Comparison of ENCODE assay signal across 19 mouse cellular contexts in the genomic region with DNA sequence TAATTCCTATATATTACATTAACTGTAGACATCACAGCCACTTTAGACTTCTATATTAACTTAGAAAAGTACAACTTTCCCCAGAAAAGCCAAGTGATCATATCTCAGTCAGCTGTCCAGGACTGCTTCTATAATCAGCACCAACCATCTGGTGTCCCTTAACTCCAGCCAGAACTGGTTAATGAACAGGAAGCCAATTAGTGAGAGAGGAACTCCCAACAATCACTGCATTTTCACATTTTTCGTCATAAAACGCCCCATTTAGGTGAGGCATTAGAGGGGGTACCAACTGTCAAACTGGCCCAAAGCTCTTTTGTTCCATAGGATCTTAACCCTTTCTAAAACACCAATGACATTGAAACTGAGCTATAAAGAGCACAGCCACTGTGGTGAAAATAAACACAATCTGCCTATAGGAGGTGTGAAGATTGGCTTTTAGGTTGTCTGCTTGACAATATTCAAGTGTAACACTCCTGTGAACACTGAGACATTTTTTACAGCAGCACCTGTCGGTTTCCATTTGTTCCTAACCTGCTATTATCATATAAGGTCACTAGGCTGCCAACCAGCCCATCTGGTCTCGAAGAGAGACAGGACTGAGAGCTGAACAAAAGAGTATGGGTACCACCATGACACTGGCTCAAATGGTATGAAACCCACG.
DNase-seq lines count a peak whose midpoint lies in the region; ATAC-seq lines count a peak whose summit lies in the region.
"Had no signal": no experiment of that assay in that cellular context is flagged by ENCODE, and none has a peak within 500 bp of the region (broad histone marks: within the 10 kb centered on the region; RNA-seq: fewer than 3 reads in every experiment).

No protein-coding gene starts in this region.

- no peak overlapping the region for H3K4me2 ChIP-seq in forebrain, embryonic 14.5 days (ENCODE audit: low read length)
- H3K4me2 ChIP-seq in midbrain, embryonic 13.5 days (replicated peaks): no peak overlapping the region
- H3K4me2 ChIP-seq: heart, embryonic 12.5 days; limb, embryonic 13.5 days; liver, embryonic 15.5 days had no signal

- H3K9ac ChIP-seq in forebrain, embryonic 14.5 days (ENCODE audit: low read length): no peak overlapping the region
- no peak overlapping the region for H3K9ac ChIP-seq in midbrain, embryonic 13.5 days (replicated peaks)
- H3K9ac ChIP-seq: heart, embryonic 12.5 days; limb, embryonic 13.5 days; liver, embryonic 15.5 days had no signal

- 0 out of 2 replicates have a peak, but pooled peaks cover 14% of the 10 kb centered on the region for H3K36me3 ChIP-seq in forebrain, embryonic 14.5 days (ENCODE audit: control insufficient read depth, insufficient read depth, low read length)
- peaks cover 23% of the 10 kb centered on the region for H3K36me3 ChIP-seq in midbrain, embryonic 13.5 days

- WGBS in forebrain, embryonic 14.5 days: 53% methylated on average over 5 of the region's 5 CpGs
- WGBS in midbrain, embryonic 13.5 days: 90% methylated on average over 5 of the region's 5 CpGs

- DNase-seq in layer of hippocampus, adult 8-10 months (ENCODE audit: low spot score in 2 of 2): peak; percentile 24 to 32
- no peak for DNase-seq in layer of hippocampus, adult 11-12 months (ENCODE audit: low spot score)
- DNase-seq in cerebellum, adult 11 months: peak; percentile 22
- peak; percentile 76 for DNase-seq in cerebellum, adult 9-10 months
- peak; percentile 77 for DNase-seq in forebrain, embryonic 14.5 days (ENCODE audit: low spot score)
- no peak for DNase-seq in testis, postnatal 10 days (ENCODE audit: low spot score)
- DNase-seq in gastrocnemius, postnatal 4 days (ENCODE audit: low spot score in 2 of 2): no peak
- DNase-seq: adrenal gland, postnatal 25 days; heart, postnatal 4 days; thymus, postnatal 36 days had no signal

- peak; percentile 91 for ATAC-seq in forebrain, embryonic 14.5 days
- no peak for ATAC-seq in midbrain, embryonic 13.5 days
- ATAC-seq: activated CD4-positive, CD25-positive, alpha-beta regulatory T cell, adult 4 months; intestine, embryonic 16.5 days; lung, postnatal 0 days; Patski had no signal

- H3K4me3 ChIP-seq in forebrain, embryonic 14.5 days (ENCODE audit: low read depth, low read length): no peak overlapping the region
- H3K4me3 ChIP-seq in midbrain, embryonic 13.5 days (replicated peaks): no peak overlapping the region
- H3K4me3 ChIP-seq: embryonic facial prominence, embryonic 10.5 days; heart, embryonic 12.5 days; limb, embryonic 13.5 days; liver, embryonic 15.5 days had no signal

- no peaks in the 10 kb centered on the region for H3K27me3 ChIP-seq in forebrain, embryonic 14.5 days (replicated peaks; ENCODE audit: control insufficient read depth, insufficient read depth, low read length)
- H3K27me3 ChIP-seq in midbrain, embryonic 13.5 days: no peaks in the 10 kb centered on the region
- H3K27me3 ChIP-seq: heart, embryonic 12.5 days; limb, embryonic 13.5 days; liver, embryonic 15.5 days; Patski had no signal

- peak overlapping the region; percentile 27; the same call in 1 of the 2 replicates for H3K27ac ChIP-seq in forebrain, embryonic 14.5 days (ENCODE audit: low read depth, low read length)
- no peak overlapping the region for H3K27ac ChIP-seq in midbrain, embryonic 13.5 days
- H3K27ac ChIP-seq: embryonic facial prominence, embryonic 10.5 days; limb, embryonic 13.5 days; liver, embryonic 15.5 days had no signal

- no peaks in the 10 kb centered on the region for H3K9me3 ChIP-seq in forebrain, embryonic 14.5 days (replicated peaks; ENCODE audit: control insufficient read depth, low read length)
- H3K9me3 ChIP-seq in midbrain, embryonic 13.5 days: no peaks in the 10 kb centered on the region
- H3K9me3 ChIP-seq: embryonic facial prominence, embryonic 10.5 days; heart, embryonic 12.5 days; limb, embryonic 13.5 days; liver, embryonic 15.5 days had no signal

- no peaks in the 10 kb centered on the region for H3K4me1 ChIP-seq in forebrain, embryonic 14.5 days (ENCODE audit: control insufficient read depth, insufficient read depth, low read length)
- H3K4me1 ChIP-seq in midbrain, embryonic 13.5 days (replicated peaks): no peaks in the 10 kb centered on the region
- H3K4me1 ChIP-seq: embryonic facial prominence, embryonic 10.5 days; heart, embryonic 12.5 days; limb, embryonic 13.5 days; liver, embryonic 15.5 days had no signal

Comparison
In these comparisons a context has a peak if more than half of its experiments do, and no peak if none do; other contexts are left out.
1. DNase-seq: peak in layer of hippocampus, adult 8-10 months (2 of 2), cerebellum, adult 11 months (single experiment), cerebellum, adult 9-10 months (single experiment) and forebrain, embryonic 14.5 days (single experiment); none in layer of hippocampus, adult 11-12 months (single experiment), testis, postnatal 10 days (single experiment) and gastrocnemius, postnatal 4 days (0 of 2).